Mouse (Mus musculus) megakaryocyte, embryonic 14.5 days (primary cell): Measurements from ENCODE around the gene Dkkl1.

Source experiments
- FLI1 ChIP-seq: IDR thresholded peaks from 2 replicates; pipeline ENCODE4 v1.6.1; 2012; ENCODE audit warnings: low read length, inconsistent platforms, mixed read lengths
- GATA1 ChIP-seq: IDR thresholded peaks from 3 replicates; pipeline ENCODE4 v1.6.1; 2012; ENCODE audit warnings: mixed read lengths, low read length, inconsistent platforms, borderline replicate concordance

- TF ChIP-seq GATA1 = no peak
- TF ChIP-seq FLI1 = no peak
Observed at GRCm38 (mm10) chr7:45237747-45238699, 26.1 kb upstream of the Dkkl1 start.
